Mouse (Mus musculus) frontal cortex, postnatal 10 days (tissue): Measurements from ENCODE around the gene Adcy6.
A peak's percentile ranks its signal among the peaks of the same experiment; 100 is the strongest.

Experiments
- DNase-seq, 2 experiments: peaks; one replicate each; pipeline ENCODE4 v3.0.0; 2022; ENCODE audit warnings: low spot score in 2 of 2, mixed read lengths in 1 of 2

Adcy6 gene

GRCm38 (mm10) chr15:98628589-98629254 lies 18.8 kb upstream of the Adcy6 start:
- peak in 1 of 2 experiments; percentile 7 for DNase-seq

- no peak for DNase-seq
Measured at GRCm38 (mm10) chr15:98626487-98627212, 16.8 kb upstream of the Adcy6 start.

GRCm38 (mm10) chr15:98626078-98626477 lies 16.2 kb upstream of the Adcy6 start:
- no peak for DNase-seq

GRCm38 (mm10) chr15:98623361-98623821 lies 13.5 kb upstream of the Adcy6 start:
- no peak for DNase-seq

- no peak for DNase-seq
Measured at GRCm38 (mm10) chr15:98622721-98623120, 12.8 kb upstream of the Adcy6 start.

GRCm38 (mm10) chr15:98622199-98622598 lies 12.3 kb upstream of the Adcy6 start:
- DNase-seq, result no peak

GRCm38 (mm10) chr15:98617176-98617537 lies 7.3 kb upstream of the Adcy6 start:
- peak in 1 of 2 experiments; percentile 68 for DNase-seq

- no peak for DNase-seq
Measured at GRCm38 (mm10) chr15:98616362-98617175, 6.7 kb upstream of the Adcy6 start.

GRCm38 (mm10) chr15:98615751-98616150 lies 5.9 kb upstream of the Adcy6 start:
- DNase-seq, result no peak

- no peak for DNase-seq
Measured at GRCm38 (mm10) chr15:98614971-98615370, 5.1 kb upstream of the Adcy6 start.

GRCm38 (mm10) chr15:98614551-98614950 lies 4.7 kb upstream of the Adcy6 start:
- no peak for DNase-seq

- DNase-seq, result no peak
Measured at GRCm38 (mm10) chr15:98612229-98612628, 2.4 kb upstream of the Adcy6 start.

- no peak for DNase-seq
Measured at GRCm38 (mm10) chr15:98610131-98610633, 306 bp upstream of the Adcy6 start.

GRCm38 (mm10) chr15:98608784-98609250 lies 1.1 kb downstream of the Adcy6 start:
- no peak for DNase-seq

- no peak for DNase-seq
Measured at GRCm38 (mm10) chr15:98608058-98608783, 1.7 kb downstream of the Adcy6 start.

GRCm38 (mm10) chr15:98607557-98607956 lies 2.3 kb downstream of the Adcy6 start:
- DNase-seq, result no peak

- DNase-seq, result no peak
Measured at GRCm38 (mm10) chr15:98606739-98607138, 3.1 kb downstream of the Adcy6 start.

GRCm38 (mm10) chr15:98606051-98606536 lies 3.8 kb downstream of the Adcy6 start:
- DNase-seq, result no peak

- no peak for DNase-seq
Measured at GRCm38 (mm10) chr15:98604041-98604575, 5.8 kb downstream of the Adcy6 start.

GRCm38 (mm10) chr15:98602921-98603458 lies 6.9 kb downstream of the Adcy6 start:
- DNase-seq, result no peak
